Mouse (Mus musculus) CH12.LX (cell line): Measurements from ENCODE around the gene Slc24a1. TPM values are rescaled to one million over a fixed set of nuclear protein-coding genes. Genes with fewer than 3 reads are reported as not detected.
"Not testable (repeated sequence)": the region's sequence is repeated elsewhere in the genome, so short reads cannot be mapped to it uniquely, and the experiment has no call there.

Source experiments
- DNase-seq: peaks from one replicate; pipeline ENCODE4 v3.0.0-alpha.2; 2013; ENCODE audit errors: extremely low read depth
- H3K27ac ChIP-seq: 2 replicates; pipeline ENCODE4 v1.5.1; 2012; ENCODE audit warnings: low read depth, mild to moderate bottlenecking, control low read depth, moderate library complexity; ENCODE audit not compliant: insufficient read depth
- H3K27me3 ChIP-seq: replicated peaks from 2 replicates; pipeline ENCODE3; 2012; ENCODE audit warnings: inconsistent platforms
- H3K36me3 ChIP-seq, 2 experiments: replicated peaks in 1 of 2; 2 replicates each; pipeline versions ENCODE3 to v1.6.1; 2012; ENCODE audit warnings: inconsistent platforms in 1 of 2, low read length in 1 of 2, mild to moderate bottlenecking in 1 of 2, mixed read lengths in 1 of 2, moderate library complexity in 1 of 2; ENCODE audit not compliant: control insufficient read depth in 1 of 2, insufficient read depth in 1 of 2
- H3K4me1 ChIP-seq, 2 experiments: 2 replicates each; pipeline ENCODE4 v1.6.1; 2012; ENCODE audit warnings: inconsistent platforms in 1 of 2, moderate library complexity in 1 of 2; ENCODE audit not compliant: insufficient read depth in 2 of 2, control insufficient read depth in 1 of 2
- H3K4me2 ChIP-seq: 2 replicates; pipeline ENCODE4 v1.6.1; 2012; ENCODE audit warnings: low read depth, mild to moderate bottlenecking, control low read depth; ENCODE audit not compliant: poor library complexity, insufficient read depth, severe bottlenecking
- H3K4me3 ChIP-seq, 3 experiments: fragments of 150-350 bp in 1 of 3; sonication (generic) in 1 of 3; replicated peaks in 1 of 3; 2 replicates each; pipeline versions ENCODE3 to v1.5.1; 2011 to 2012; ENCODE audit warnings: low read depth in 2 of 3, low read length in 2 of 3, mild to moderate bottlenecking in 2 of 3, moderate library complexity in 2 of 3, control low read depth in 1 of 3, improper control_type of control experiment in 1 of 3, inconsistent platforms in 1 of 3, mixed read lengths in 1 of 3; ENCODE audit not compliant: poor library complexity in 1 of 3
- H3K79me2 ChIP-seq: replicated peaks from 2 replicates; pipeline ENCODE4 v1.6.1; 2012; ENCODE audit warnings: mild to moderate bottlenecking, moderate library complexity; ENCODE audit not compliant: control insufficient read depth, poor library complexity, insufficient read depth, severe bottlenecking; ENCODE audit errors: extremely low read depth
- H3K9ac ChIP-seq: 2 replicates; pipeline ENCODE4 v1.6.1; 2012; ENCODE audit warnings: low read depth, mild to moderate bottlenecking, control low read depth, moderate library complexity; ENCODE audit not compliant: insufficient read depth
- H3K9me3 ChIP-seq: replicated peaks from 2 replicates; pipeline ENCODE3; 2012; ENCODE audit warnings: low read length, inconsistent platforms, mixed read lengths
- CHD2 ChIP-seq: IDR thresholded peaks from 2 replicates; pipeline ENCODE4 v1.6.1; 2011; ENCODE audit warnings: low read length, improper control_type of control experiment
- CTCF ChIP-seq, 2 experiments: IDR thresholded peaks in 1 of 2; conservative IDR thresholded peaks in 1 of 2; 2 replicates each; pipeline ENCODE4 v1.5.1; 2011 to 2012; ENCODE audit warnings: low read depth in 2 of 2, low read length in 2 of 2, improper control_type of control experiment in 1 of 2, inconsistent platforms in 1 of 2, mild to moderate bottlenecking in 1 of 2, moderate library complexity in 1 of 2
- E2F4 ChIP-seq: IDR thresholded peaks from 2 replicates; pipeline ENCODE4 v1.6.1; 2011; ENCODE audit warnings: low read depth, low read length, improper control_type of control experiment; ENCODE audit not compliant: insufficient replicate concordance
- ELF1 ChIP-seq: IDR thresholded peaks from 2 replicates; pipeline ENCODE4 v1.6.1; 2014; ENCODE audit warnings: low read depth, mild to moderate bottlenecking, inconsistent platforms, low read length, improper control_type of control experiment
- JUN ChIP-seq: IDR thresholded peaks from 2 replicates; pipeline ENCODE4 v1.6.1; 2011; ENCODE audit warnings: low read depth, mild to moderate bottlenecking, low read length, improper control_type of control experiment, moderate library complexity; ENCODE audit not compliant: insufficient read depth
- MAX ChIP-seq: IDR thresholded peaks from 2 replicates; pipeline ENCODE4 v1.6.1; 2011; ENCODE audit warnings: low read length, improper control_type of control experiment
- MAZ ChIP-seq: IDR thresholded peaks from 2 replicates; pipeline ENCODE4 v1.6.1; 2012; ENCODE audit warnings: low read depth, mild to moderate bottlenecking, inconsistent platforms, low read length, improper control_type of control experiment, moderate library complexity
- MXI1 ChIP-seq: IDR thresholded peaks from 2 replicates; pipeline ENCODE4 v1.6.1; 2011; ENCODE audit warnings: mild to moderate bottlenecking, low read depth, low read length, improper control_type of control experiment
- NRF1 ChIP-seq: IDR thresholded peaks from 2 replicates; pipeline ENCODE4 v1.6.1; 2014; ENCODE audit warnings: low read depth, mild to moderate bottlenecking, inconsistent platforms, low read length, improper control_type of control experiment, moderate library complexity
- POLR2A ChIP-seq: IDR thresholded peaks from 2 replicates; pipeline ENCODE4 v1.6.1; 2011; ENCODE audit warnings: low read depth, mild to moderate bottlenecking, improper control_type of control experiment, low read length
- RCOR1 ChIP-seq: conservative IDR thresholded peaks from 2 replicates; pipeline ENCODE4 v1.6.1; 2012; ENCODE audit warnings: low read depth, mild to moderate bottlenecking, inconsistent platforms, low read length, improper control_type of control experiment
- TBP ChIP-seq: conservative IDR thresholded peaks from 2 replicates; pipeline ENCODE4 v1.6.1; 2011; ENCODE audit warnings: low read depth, low read length, improper control_type of control experiment
- TCF12 ChIP-seq: IDR thresholded peaks from 2 replicates; pipeline ENCODE4 v1.6.1; 2014; ENCODE audit warnings: low read depth, mild to moderate bottlenecking, inconsistent platforms, low read length, improper control_type of control experiment
- UBTF ChIP-seq: IDR thresholded peaks from 2 replicates; pipeline ENCODE4 v1.6.1; 2012; ENCODE audit warnings: low read depth, mild to moderate bottlenecking, inconsistent platforms, low read length, improper control_type of control experiment, moderate library complexity
- USF1 ChIP-seq: IDR thresholded peaks from 2 replicates; pipeline ENCODE4 v1.6.1; 2014; ENCODE audit warnings: low read depth, mild to moderate bottlenecking, inconsistent platforms, low read length, improper control_type of control experiment
- ZC3H11A ChIP-seq: IDR thresholded peaks from 2 replicates; pipeline ENCODE4 v1.6.1; 2012; ENCODE audit warnings: low read depth, mild to moderate bottlenecking, inconsistent platforms, low read length, improper control_type of control experiment
- ZMIZ1 ChIP-seq: IDR thresholded peaks from 2 replicates; pipeline ENCODE4 v1.6.1; 2012; ENCODE audit warnings: low read depth, mild to moderate bottlenecking, inconsistent platforms, low read length, improper control_type of control experiment
- ZNF384 ChIP-seq: IDR thresholded peaks from 2 replicates; pipeline ENCODE4 v1.6.1; 2012; ENCODE audit warnings: low read depth, low read length, improper control_type of control experiment, inconsistent platforms
- dilution Hi-C: fragments of 300-500 bp; cut with MboI; formaldehyde crosslinking; loops from 2 replicates; pipeline ENCODE4 v1.14.3; 2020; ENCODE audit warnings: low sequenced_read_pairs; ENCODE audit not compliant: extremely low pct_unique_long_range_greater_than_20kb, extremely low pct_ligation_motif_present
- in situ Hi-C: fragments of 300-500 bp; cut with MboI; formaldehyde crosslinking; loops from 3 replicates; pipeline ENCODE4 v1.14.3; 2019; ENCODE audit warnings: low sequenced_read_pairs, low pct_ligation_motif_present, low pct_unique_long_range_greater_than_20kb, mixed read lengths
- polyA plus RNA-seq: library from polyadenylated mRNA; unstranded; fragments of >175 nt; gene quantifications from 2 replicates; pipeline ENCODE4 v1.2.1, GENCODE M21; 2012; ENCODE audit warnings: low read depth; ENCODE audit not compliant: insufficient read length
- total RNA-seq, 2 experiments: library from RNA; depleted of rRNA; stranded (reverse); fragments of 300-350 nt in 1 of 2; fragments of >200 nt in 1 of 2; gene quantifications; 2 replicates each; pipeline ENCODE4 v1.2.3; 2012 to 2014

The Slc24a1 gene
- total RNA-seq (2012; rRNA removed) = under 0.01 and 0.04 TPM in 2 replicates
- not detected in 2 replicates for total RNA-seq (2014; rRNA removed)
- 0.05 and 0.11 TPM in 2 replicates for polyA plus RNA-seq

DNA sequence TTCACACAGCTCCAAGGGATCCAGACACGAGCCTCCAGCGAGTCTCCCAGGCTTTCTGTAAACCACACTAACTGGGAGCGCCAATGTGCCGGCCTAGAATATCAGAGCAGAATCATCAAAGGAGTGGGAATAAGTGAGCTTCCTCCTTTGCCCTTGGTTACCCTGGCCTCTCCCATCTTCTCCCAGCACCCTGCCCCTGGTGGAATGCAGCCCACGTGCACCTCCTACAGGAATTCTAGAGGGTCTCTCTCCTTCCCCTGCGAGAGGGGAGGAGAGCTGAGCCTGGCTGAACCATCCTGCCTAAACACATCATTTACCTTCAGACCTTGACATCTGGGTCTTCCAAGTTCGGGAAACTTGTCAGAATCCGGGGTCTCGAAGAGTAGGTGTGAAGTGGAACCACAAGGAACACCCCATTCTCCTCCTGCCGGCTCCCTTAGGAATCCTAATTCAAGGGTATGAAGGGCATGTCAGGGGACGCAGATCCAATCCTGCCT, at the start of gene Slc24a1:
TSS of gene Slc24a1 (minus strand) at position 447 of the 497 bp plus-strand sequence.
- peaks cover 0 to 12% of the 10 kb centered on the region in 2 experiments; a peak in 2 of 4 replicates for H3K4me1 ChIP-seq

DNA sequence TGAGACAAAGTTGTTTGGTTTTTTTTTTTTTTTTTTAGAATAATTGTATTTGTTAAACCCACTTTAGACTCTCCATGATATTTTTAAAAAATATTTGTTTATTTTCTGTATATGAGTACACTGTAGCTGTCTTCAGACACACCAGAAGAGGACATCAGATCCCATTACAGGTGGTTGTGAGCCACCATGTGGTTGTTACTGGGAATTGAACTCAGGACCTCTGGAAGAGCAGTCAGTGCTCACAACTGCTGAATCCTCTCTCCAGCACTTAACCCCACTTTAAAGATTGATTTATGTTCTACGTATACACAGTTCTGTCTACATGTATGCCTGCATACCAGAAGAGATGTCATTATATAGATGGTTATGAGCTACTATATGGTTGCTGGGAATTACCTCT, 44.1 kb upstream of the Slc24a1 start:
- H3K79me2 ChIP-seq, H3K9me3 ChIP-seq, DNase-seq, in situ Hi-C loops, H3K4me1 ChIP-seq, H3K9ac ChIP-seq, dilution Hi-C loops, H3K27me3 ChIP-seq, H3K4me2 ChIP-seq, H3K27ac ChIP-seq, H3K4me3 ChIP-seq: not testable (repeated sequence)
- peaks cover 36 to 82% of the 10 kb centered on the region in 2 experiments for H3K36me3 ChIP-seq
- TF ChIP-seq CTCF (conservative IDR thresholded peaks at IDR 0.05 in 1 of 2, IDR thresholded peaks at IDR 0.05 in 1 of 2; ENCODE audit: low read depth in 2 of 2, low read length in 2 of 2) = peak in 1 of 2 experiments; percentile 49; a peak in 2 of 4 replicates

More for the DNA sequence above, at the start of gene Slc24a1:
- TF ChIP-seq MAX (no peak), POLR2A (no peak), JUN (no peak), ZC3H11A (no peak), ELF1 (no peak), TCF12 (no peak), USF1 (no peak), TBP (no peak), ZNF384 (no peak), CHD2 (no peak), NRF1 (no peak)
- Histone ChIP-seq H3K9me3 (peaks cover 8% of the 10 kb centered on the region), H3K9ac (no peak within 1 kb of the TSS), H3K4me3 (no peak within 1 kb of the TSS), H3K4me2 (no peak within 1 kb of the TSS), H3K79me2 (no peaks in the 10 kb centered on the region), H3K27ac (no peak within 1 kb of the TSS), H3K36me3 (no peaks in the 10 kb centered on the region), H3K27me3 (peaks cover 80% of the 10 kb centered on the region)
- dilution Hi-C loops (no loop called here), in situ Hi-C loops (no loop called here)
- no peak for DNase-seq

DNA sequence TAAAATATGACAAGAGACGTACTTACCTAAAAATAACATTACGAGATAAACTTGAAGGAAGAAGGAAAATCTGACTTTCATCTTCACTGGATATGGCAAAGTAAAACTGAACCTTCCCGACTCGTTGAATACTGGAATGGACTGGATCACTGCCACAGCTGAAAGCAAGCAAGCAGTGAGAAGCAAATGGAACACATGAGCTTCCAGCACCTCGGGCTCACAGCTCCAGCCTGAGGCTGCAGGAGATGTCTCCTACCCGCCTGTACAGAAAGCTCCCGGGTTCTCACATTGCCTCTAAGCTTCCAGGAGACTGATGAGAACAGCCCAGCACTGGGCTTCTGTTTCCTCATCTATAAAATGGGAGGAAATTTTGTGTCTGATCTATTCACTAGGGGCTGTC, 38.9 kb upstream of the Slc24a1 start:
- Histone ChIP-seq H3K27ac (no peak overlapping the region), H3K4me3 (no peak overlapping the region), H3K4me2 (no peak overlapping the region), H3K4me1 (no peaks in the 10 kb centered on the region), H3K27me3 (no peaks in the 10 kb centered on the region), H3K79me2 (no peaks in the 10 kb centered on the region), H3K9me3 (no peaks in the 10 kb centered on the region), H3K9ac (no peak overlapping the region), H3K36me3 (peaks cover 53 to 88% of the 10 kb centered on the region in 2 experiments)
- in situ Hi-C loops (no loop called here), dilution Hi-C loops (no loop called here)
- DNase-seq = no peak
- no peak for TF ChIP-seq MXI1
- no peak for TF ChIP-seq MAZ
- no peak for TF ChIP-seq ELF1
- TF ChIP-seq ZNF384 = no peak
- TF ChIP-seq RCOR1 = no peak
- TF ChIP-seq E2F4 = no peak
- TF ChIP-seq POLR2A = no peak
- no peak for TF ChIP-seq MAX
- TF ChIP-seq UBTF = no peak
- no peak for TF ChIP-seq ZMIZ1
- no peak for TF ChIP-seq NRF1
